Mouse (Mus musculus): Measurements from ENCODE around the gene 4921530L21Rik. TPM values are rescaled to one million over a fixed set of nuclear protein-coding genes. Genes with fewer than 3 reads are reported as not detected.

Gene 4921530L21Rik
- polyA plus RNA-seq (2014; fragmentation: Illumina TruSeq; extraction: RNeasy Lipid Tissue Mini Kit (QIAGEN cat#74804); ENCODE audit: low read depth, low replicate concordance) = not detected

DNA sequence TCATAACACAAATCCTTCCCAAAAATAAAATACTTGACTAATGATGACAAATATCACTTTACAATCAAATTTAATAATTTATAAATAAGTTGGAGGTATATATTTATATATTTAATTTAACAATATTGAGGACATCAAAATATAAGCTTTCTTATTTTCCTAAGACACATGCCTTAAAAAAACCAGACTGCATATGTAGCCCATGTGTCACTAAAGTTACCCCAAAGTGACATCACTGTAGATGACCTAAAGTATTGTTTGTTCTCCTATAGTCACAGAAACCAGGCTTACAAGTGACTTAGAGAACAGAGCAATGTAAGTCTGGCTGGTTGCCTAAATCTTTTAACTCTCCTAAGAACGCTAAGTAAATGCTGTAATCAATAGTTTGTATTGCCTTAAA, at the start of gene 4921530L21Rik:
Gene 4921530L21Rik (plus strand): TSS at position 301 of the 400 bp plus-strand sequence.

